Mouse (Mus musculus): ENCODE measurements at regions not wholly inside any gene's neighbourhood (a gene's known extent, or its start where the extent isn't known, plus 50 kb on each side); places are given as distances from the start of the nearest gene placed in this dataset.

GRCm38 (mm10) chr10:71789936-71790335 is 442.4 kb downstream of the Ipmk start:
- H3K4me3 ChIP-seq: no peak overlapping the region
- no peaks in the 10 kb centered on the region for H3K27me3 ChIP-seq (ENCODE audit: poor library complexity, severe bottlenecking)
- DNase-seq (ENCODE audit: extremely low spot score, low spot score): no peak
- H3K9me3 ChIP-seq: no peaks in the 10 kb centered on the region
- no peak overlapping the region for H3K27ac ChIP-seq
- H3K36me3 ChIP-seq (replicated peaks): no peaks in the 10 kb centered on the region
- H3K4me1 ChIP-seq: no peaks in the 10 kb centered on the region
- 96% methylated on average over 1 of the region's 1 CpGs for WGBS

DNA sequence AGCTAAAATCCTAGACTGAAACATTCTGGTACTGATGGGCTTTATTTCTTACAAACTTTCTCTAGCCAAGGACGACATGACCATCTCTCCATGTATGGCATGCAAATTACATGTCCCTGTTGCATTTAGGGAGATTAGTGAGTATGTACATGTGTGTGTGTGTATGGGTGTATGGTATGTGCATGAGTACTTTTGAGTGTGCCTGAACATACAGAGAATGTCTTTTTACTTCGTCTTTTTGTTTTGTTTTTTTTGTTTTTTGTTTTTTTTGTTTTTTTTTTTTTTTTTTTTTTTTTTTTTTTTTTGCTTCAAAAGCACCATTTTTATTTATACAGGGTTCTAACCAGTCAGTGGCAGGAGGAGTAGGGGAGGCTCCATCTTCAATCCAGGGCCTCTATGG is 451.1 kb downstream of the Ipmk start:
- Histone ChIP-seq H3K36me3 (replicated peaks) (no peaks in the 10 kb centered on the region), H3K4me1 (no peaks in the 10 kb centered on the region), H3K27ac (no peak overlapping the region), H3K4me3 (no peak overlapping the region), H3K27me3 (ENCODE audit: poor library complexity, severe bottlenecking) (no peaks in the 10 kb centered on the region), H3K9me3 (no peaks in the 10 kb centered on the region)
- WGBS: 81% methylated on average over 2 of the region's 2 CpGs
- DNase-seq (ENCODE audit: extremely low spot score, low spot score): no peak

- Histone ChIP-seq H3K27ac (no peak overlapping the region), H3K4me3 (no peak overlapping the region), H3K27me3 (ENCODE audit: poor library complexity, severe bottlenecking) (no peaks in the 10 kb centered on the region), H3K36me3 (replicated peaks) (no peaks in the 10 kb centered on the region), H3K9me3 (no peaks in the 10 kb centered on the region), H3K4me1 (no peaks in the 10 kb centered on the region)
- WGBS: 81% methylated on average over 3 of the region's 3 CpGs
- no peak for DNase-seq (ENCODE audit: extremely low spot score, low spot score)
Observed at GRCm38 (mm10) chr10:71802457-71802856, 454.9 kb downstream of the Ipmk start.

DNA sequence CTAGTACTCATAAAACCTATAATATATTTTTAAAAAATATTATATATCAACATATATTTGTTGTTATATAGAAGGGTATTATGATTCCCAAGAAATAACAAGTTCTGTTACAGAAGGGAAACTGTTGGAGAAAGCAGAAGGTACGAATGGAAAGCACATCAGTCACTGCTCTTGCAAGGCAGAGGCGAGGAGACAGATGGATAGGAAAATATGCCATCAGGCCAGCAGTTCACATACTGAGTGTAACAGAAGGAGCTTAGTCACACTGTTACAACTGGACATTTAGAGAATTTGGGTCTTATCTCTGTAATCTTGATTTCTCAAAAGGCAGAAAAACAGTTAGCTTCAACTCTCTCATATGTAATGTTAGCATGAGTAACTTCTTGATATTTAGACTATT is 485.1 kb downstream of the Ipmk start:
- H3K27me3 ChIP-seq (ENCODE audit: poor library complexity, severe bottlenecking): no peaks in the 10 kb centered on the region
- no peak for DNase-seq (ENCODE audit: extremely low spot score, low spot score)
- 84% methylated on average over 2 of the region's 2 CpGs for WGBS

GRCm38 (mm10) chr10:71835018-71835417 is 487.5 kb downstream of the Ipmk start:
- WGBS: 75% methylated on average over 1 of the region's 1 CpGs
- Histone ChIP-seq H3K9me3 (no peaks in the 10 kb centered on the region; the same call in 1 of the 2 replicates), H3K27ac (no peak overlapping the region), H3K4me3 (no peak overlapping the region), H3K27me3 (ENCODE audit: poor library complexity, severe bottlenecking) (no peaks in the 10 kb centered on the region), H3K4me1 (no peaks in the 10 kb centered on the region), H3K36me3 (replicated peaks) (no peaks in the 10 kb centered on the region)
- no peak for DNase-seq (ENCODE audit: extremely low spot score, low spot score)

More for the DNA sequence above, 485.1 kb downstream of the Ipmk start:
- H3K4me1 ChIP-seq: no peaks in the 10 kb centered on the region
- no peak overlapping the region for H3K27ac ChIP-seq
- no peaks in the 10 kb centered on the region for H3K36me3 ChIP-seq (replicated peaks)
- no peaks in the 10 kb centered on the region; the same call in 1 of the 2 replicates for H3K9me3 ChIP-seq
- H3K4me3 ChIP-seq: no peak overlapping the region

GRCm38 (mm10) chr10:71857089-71857488 is 509.5 kb downstream of the Ipmk start:
- Histone ChIP-seq H3K4me3 (no peak overlapping the region), H3K27me3 (ENCODE audit: poor library complexity, severe bottlenecking) (no peaks in the 10 kb centered on the region), H3K27ac (no peak overlapping the region), H3K4me1 (no peaks in the 10 kb centered on the region), H3K9me3 (no peaks in the 10 kb centered on the region), H3K36me3 (replicated peaks) (no peaks in the 10 kb centered on the region)
- DNase-seq (ENCODE audit: extremely low spot score, low spot score): no peak
- WGBS: 77% methylated on average over 4 of the region's 4 CpGs

DNA sequence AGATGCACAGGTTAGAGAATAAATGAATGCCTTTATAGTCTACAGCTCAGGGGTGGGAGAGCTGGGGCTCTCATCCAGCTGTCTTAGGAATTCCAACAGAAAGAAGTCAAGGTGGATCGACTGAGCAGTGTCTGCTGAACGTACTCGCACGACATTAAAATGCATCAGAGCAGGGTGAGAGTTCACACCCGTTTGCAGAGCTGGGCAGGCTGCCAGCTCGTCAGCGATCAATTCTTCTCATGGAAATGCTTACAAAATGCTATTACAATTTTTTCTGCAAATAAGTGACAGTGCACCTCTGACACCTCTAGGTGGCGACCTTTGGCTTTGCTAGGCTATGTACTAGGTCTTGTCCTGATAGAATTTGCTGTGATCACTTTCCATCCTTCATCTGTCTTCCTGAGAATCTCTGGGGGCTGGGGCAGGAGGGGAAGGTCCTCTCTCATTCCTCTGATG is 510.0 kb downstream of the Ipmk start:
- 60% methylated on average over 8 of the region's 8 CpGs for WGBS
- H3K27ac ChIP-seq: no peak overlapping the region
- no peaks in the 10 kb centered on the region for H3K36me3 ChIP-seq (replicated peaks)
- no peaks in the 10 kb centered on the region for H3K9me3 ChIP-seq
- DNase-seq (ENCODE audit: extremely low spot score, low spot score): peak; percentile 27
- no peaks in the 10 kb centered on the region for H3K27me3 ChIP-seq (ENCODE audit: poor library complexity, severe bottlenecking)
- H3K4me3 ChIP-seq: no peak overlapping the region
- no peaks in the 10 kb centered on the region for H3K4me1 ChIP-seq

DNA sequence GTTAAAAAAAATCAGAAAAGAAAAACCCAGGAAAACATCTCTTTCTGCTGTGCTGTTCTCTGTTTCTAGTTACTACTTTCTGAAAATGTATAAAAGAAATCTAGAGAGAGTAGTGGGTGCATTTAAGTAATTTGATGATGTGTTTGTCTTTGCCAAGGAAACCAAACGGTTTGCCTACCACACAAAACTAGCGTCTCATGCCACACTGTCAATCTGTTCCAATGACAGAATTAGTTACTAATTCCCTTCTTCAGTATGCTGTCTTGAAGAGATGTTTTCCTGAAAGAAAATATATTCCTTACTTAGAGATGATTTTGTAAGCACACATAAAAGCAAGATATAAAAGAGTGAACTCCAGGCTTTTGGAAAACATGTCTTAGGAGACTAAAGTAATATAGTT is 546.2 kb downstream of the Ipmk start:
- no peaks in the 10 kb centered on the region for H3K4me1 ChIP-seq
- no peak for DNase-seq (ENCODE audit: extremely low spot score, low spot score)
- 76% methylated on average over 2 of the region's 2 CpGs for WGBS

GRCm38 (mm10) chr10:71905029-71905428 is 557.5 kb downstream of the Ipmk start:
- H3K4me3 ChIP-seq: no peak overlapping the region
- no peaks in the 10 kb centered on the region for H3K27me3 ChIP-seq (ENCODE audit: poor library complexity, severe bottlenecking)
- DNase-seq (ENCODE audit: extremely low spot score, low spot score): no peak
- WGBS: 81% methylated on average over 4 of the region's 4 CpGs
- no peaks in the 10 kb centered on the region for H3K36me3 ChIP-seq (replicated peaks)
- no peak overlapping the region for H3K27ac ChIP-seq
- no peaks in the 10 kb centered on the region for H3K9me3 ChIP-seq
- no peaks in the 10 kb centered on the region for H3K4me1 ChIP-seq

More for the DNA sequence above, 546.2 kb downstream of the Ipmk start:
- Histone ChIP-seq H3K36me3 (replicated peaks) (no peaks in the 10 kb centered on the region), H3K9me3 (no peaks in the 10 kb centered on the region), H3K27me3 (ENCODE audit: poor library complexity, severe bottlenecking) (no peaks in the 10 kb centered on the region), H3K27ac (no peak overlapping the region), H3K4me3 (no peak overlapping the region)
